In the genomic region with DNA sequence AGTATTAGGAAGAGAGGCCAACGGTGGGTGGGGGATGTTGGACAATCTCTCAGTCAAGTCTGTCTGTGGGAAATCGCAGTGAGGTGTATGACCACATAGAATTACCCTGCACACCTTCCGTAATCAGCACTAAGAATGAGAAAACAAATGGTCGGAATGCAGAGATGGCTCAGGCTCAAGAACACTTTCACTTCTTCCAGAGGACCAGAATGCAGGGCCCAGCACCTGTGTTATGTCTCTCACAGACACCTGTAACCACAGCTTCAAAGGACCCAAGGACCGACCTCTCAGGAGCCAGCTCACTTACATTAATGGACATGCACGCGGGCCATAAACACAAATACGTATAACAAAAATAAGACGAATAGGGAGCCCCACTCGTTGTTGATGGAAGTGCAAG, we compare ENCODE assay signal across 25 mouse cellular contexts.
A peak's percentile ranks its signal among the peaks of the same experiment; 100 is the strongest.
DNase-seq lines count a peak whose midpoint lies in the region; ATAC-seq and TF ChIP-seq lines count a peak whose summit lies in the region.
"Had no signal": no experiment of that assay in that cellular context is flagged by ENCODE, and none has a peak within 500 bp of the region (broad histone marks: within the 10 kb centered on the region; RNA-seq: fewer than 3 reads in every experiment).

No protein-coding gene starts in this region.

- H3K36me3 ChIP-seq in heart, embryonic 10.5 days = no peaks in the 10 kb centered on the region
- H3K36me3 ChIP-seq in heart, embryonic 14.5 days (ENCODE audit: control insufficient read depth, insufficient read depth, low read length) = no peaks in the 10 kb centered on the region
- no peaks in the 10 kb centered on the region for H3K36me3 ChIP-seq in intestine, embryonic 14.5 days (ENCODE audit: control insufficient read depth, insufficient read depth, low read length)
- H3K36me3 ChIP-seq in intestine, postnatal 0 days (ENCODE audit: control insufficient read depth, insufficient read depth) = no peaks in the 10 kb centered on the region
- H3K36me3 ChIP-seq: forebrain, embryonic 10.5 days; kidney, embryonic 15.5 days had no signal

- H3K27ac ChIP-seq in gastrocnemius, adult 2 months = peak overlapping the region; percentile 97
- 0 out of 2 replicates have a peak overlapping the region, but pooled peaks have one; percentile 6 for H3K27ac ChIP-seq in heart, embryonic 10.5 days
- H3K27ac ChIP-seq in heart, embryonic 14.5 days (replicated peaks in 1 of 2; ENCODE audit: control insufficient read depth in 1 of 2, insufficient read depth in 1 of 2, low read depth in 2 of 2, low read length in 2 of 2) = 0 out of 4 replicates have a peak overlapping the region, but pooled peaks of 1 of the 2 experiments have one; percentile 25
- H3K27ac ChIP-seq in intestine, embryonic 14.5 days (ENCODE audit: low read depth) = no peak overlapping the region
- no peak overlapping the region for H3K27ac ChIP-seq in intestine, postnatal 0 days (ENCODE audit: low read depth, low read length)
- H3K27ac ChIP-seq: forebrain, embryonic 10.5 days; forebrain, embryonic 13.5 days; hindbrain, embryonic 14.5 days; hindbrain, postnatal 0 days; kidney, embryonic 15.5 days had no signal

- H3K4me2 ChIP-seq in heart, embryonic 14.5 days (ENCODE audit: low read length) = peak overlapping the region; percentile 16; the same call in 1 of the 2 replicates
- no peak overlapping the region for H3K4me2 ChIP-seq in intestine, embryonic 14.5 days (ENCODE audit: low read length)
- H3K4me2 ChIP-seq in intestine, postnatal 0 days (replicated peaks; ENCODE audit: low read depth) = no peak overlapping the region
- H3K4me2 ChIP-seq: forebrain, embryonic 13.5 days; hindbrain, embryonic 14.5 days; kidney, embryonic 15.5 days had no signal

- peaks cover 57% of the 10 kb centered on the region for H3K4me1 ChIP-seq in heart, embryonic 10.5 days
- peaks cover 34 to 62% of the 10 kb centered on the region in 2 experiments for H3K4me1 ChIP-seq in heart, embryonic 14.5 days (ENCODE audit: control insufficient read depth in 2 of 2, insufficient read depth in 2 of 2, low read length in 2 of 2)
- H3K4me1 ChIP-seq in intestine, embryonic 14.5 days (replicated peaks; ENCODE audit: control insufficient read depth, insufficient read depth, low read length) = peaks cover 14% of the 10 kb centered on the region; the same call in 1 of the 2 replicates
- H3K4me1 ChIP-seq in intestine, postnatal 0 days (replicated peaks; ENCODE audit: control insufficient read depth, insufficient read depth, low read length) = peaks cover 3% of the 10 kb centered on the region; the same call in 1 of the 2 replicates

- no peak for ATAC-seq in heart, embryonic 14.5 days (ENCODE audit: insufficient number of reproducible peaks, insufficient read depth, low FRiP score, low read depth)
- no peak for ATAC-seq in intestine, embryonic 14.5 days (replicated peaks; ENCODE audit: low FRiP score, low TSS enrichment, low read depth)
- ATAC-seq in intestine, postnatal 0 days = no peak
- ATAC-seq: activated CD4-positive, CD25-positive, alpha-beta regulatory T cell, adult 4 months; forebrain, embryonic 13.5 days; forebrain, embryonic 16.5 days; hindbrain, postnatal 0 days; inflammation-experienced regulatory T-cells, adult 6 months had no signal

- intact Hi-C loops in gastrocnemius, adult 2 months (cut with DNase I) = no loop called here

- WGBS in heart, embryonic 10.5 days = 84% methylated on average over 10 of the region's 10 CpGs
- 72% methylated on average over 10 of the region's 10 CpGs for WGBS in heart, embryonic 14.5 days
- WGBS in intestine, embryonic 14.5 days = 83% methylated on average over 10 of the region's 10 CpGs
- 82% methylated on average over 10 of the region's 10 CpGs for WGBS in intestine, postnatal 0 days

- H3K27me3 ChIP-seq in heart, embryonic 10.5 days (ENCODE audit: insufficient read depth, poor library complexity, severe bottlenecking) = no peaks in the 10 kb centered on the region
- H3K27me3 ChIP-seq in heart, embryonic 14.5 days (ENCODE audit: control insufficient read depth, insufficient read depth, low read length) = no peaks in the 10 kb centered on the region
- no peaks in the 10 kb centered on the region for H3K27me3 ChIP-seq in intestine, embryonic 14.5 days (replicated peaks; ENCODE audit: control insufficient read depth, insufficient read depth, low read length)
- no peaks in the 10 kb centered on the region for H3K27me3 ChIP-seq in intestine, postnatal 0 days (replicated peaks; ENCODE audit: control insufficient read depth, insufficient read depth, low read length)
- H3K27me3 ChIP-seq: forebrain, embryonic 13.5 days; kidney, embryonic 15.5 days had no signal

- no peak for TF ChIP-seq CTCF in gastrocnemius, adult 2 months (IDR thresholded peaks at IDR 0.05)
- no peak for TF ChIP-seq CTCF in intestine, postnatal 0 days (IDR thresholded peaks at IDR 0.05; ENCODE audit: low read depth)

- DNase-seq in gastrocnemius, adult 2 months = no peak
- DNase-seq in gastrocnemius, adult 8-10 months (ENCODE audit: low spot score in 2 of 2) = no peak
- DNase-seq in heart, embryonic 10.5 days (ENCODE audit: low spot score) = no peak
- DNase-seq in heart, postnatal 4 days = no peak
- no peak for DNase-seq in heart, adult 9 months (ENCODE audit: low spot score in 2 of 2)
- DNase-seq in intestine, embryonic 14.5 days (ENCODE audit: low spot score) = peak; percentile 29
- DNase-seq: adrenal gland, adult 8-10 months; adrenal gland, postnatal 25 days; cerebellum, adult 18-20 months; cerebellum, adult 9-10 months; cerebellum, postnatal 14 days; gastrocnemius, postnatal 25 days; heart, postnatal 36 days; kidney, adult 11 months; kidney, adult 8-10 months had no signal

- no peak overlapping the region for H3K9ac ChIP-seq in heart, embryonic 14.5 days (ENCODE audit: low read length)
- no peak overlapping the region for H3K9ac ChIP-seq in intestine, embryonic 14.5 days (ENCODE audit: low read length)
- H3K9ac ChIP-seq in intestine, postnatal 0 days (ENCODE audit: low read depth, low read length) = no peak overlapping the region
- H3K9ac ChIP-seq: forebrain, embryonic 13.5 days; hindbrain, embryonic 14.5 days; kidney, embryonic 15.5 days had no signal

- peak overlapping the region; percentile 32 for H3K4me3 ChIP-seq in gastrocnemius, adult 2 months
- no peak overlapping the region for H3K4me3 ChIP-seq in heart, embryonic 10.5 days
- H3K4me3 ChIP-seq in heart, embryonic 14.5 days (ENCODE audit: control insufficient read depth in 1 of 2, insufficient read depth in 1 of 2, low read depth in 1 of 2, low read length in 2 of 2) = no peak overlapping the region
- no peak overlapping the region for H3K4me3 ChIP-seq in intestine, embryonic 14.5 days (ENCODE audit: low read depth, low read length)
- H3K4me3 ChIP-seq in intestine, postnatal 0 days (ENCODE audit: low read depth, low read length) = no peak overlapping the region
- H3K4me3 ChIP-seq: forebrain, embryonic 10.5 days; forebrain, embryonic 13.5 days; kidney, embryonic 15.5 days had no signal

- no peaks in the 10 kb centered on the region for H3K9me3 ChIP-seq in heart, embryonic 10.5 days
- no peaks in the 10 kb centered on the region for H3K9me3 ChIP-seq in heart, embryonic 14.5 days (ENCODE audit: control insufficient read depth, low read length)
- H3K9me3 ChIP-seq in intestine, embryonic 14.5 days (ENCODE audit: control insufficient read depth, low read length) = no peaks in the 10 kb centered on the region
- H3K9me3 ChIP-seq in intestine, postnatal 0 days (ENCODE audit: control insufficient read depth) = no peaks in the 10 kb centered on the region
- H3K9me3 ChIP-seq: forebrain, embryonic 10.5 days; forebrain, embryonic 13.5 days; kidney, embryonic 15.5 days had no signal

Comparison
In these comparisons a context has a peak if more than half of its experiments do, and no peak if none do; other contexts are left out.
1. H3K27ac ChIP-seq: peak in gastrocnemius, adult 2 months (single experiment) and heart, embryonic 10.5 days (single experiment); none in intestine, embryonic 14.5 days (single experiment) and intestine, postnatal 0 days (single experiment).